Mouse (Mus musculus) lung, postnatal 4 days (tissue): ENCODE measurements around the gene Tbck.

Experiments used
- DNase-seq, 2 experiments: peaks; one replicate each; pipeline ENCODE4 v3.0.0; 2021

The Tbck gene

GRCm38 (mm10) chr3:132835118-132835794 lies 151.3 kb downstream of the Tbck start:
- DNase-seq: no peak

GRCm38 (mm10) chr3:132837134-132837533 lies 153.2 kb downstream of the Tbck start:
- DNase-seq: no peak

GRCm38 (mm10) chr3:132838656-132839417 lies 154.9 kb downstream of the Tbck start:
- no peak for DNase-seq

DNA sequence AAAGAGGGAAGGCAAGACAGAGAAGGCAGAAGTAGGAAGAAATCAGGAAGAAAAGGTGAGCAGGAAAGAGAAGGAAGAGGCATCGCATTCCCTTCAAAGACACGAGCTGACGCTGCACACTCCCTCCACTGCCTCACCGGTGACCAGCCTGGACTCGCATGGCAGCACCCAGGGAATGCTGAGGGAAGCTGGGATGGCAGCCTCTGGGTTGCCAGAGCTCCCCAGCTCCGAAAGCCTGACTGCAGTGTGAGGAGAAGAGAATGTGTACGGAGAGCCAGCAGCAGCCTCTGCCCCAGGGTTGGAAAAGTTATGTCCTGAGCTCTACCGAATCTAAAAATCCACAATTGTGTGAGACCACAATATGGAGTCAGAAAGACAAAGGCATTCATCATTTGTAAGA lies 155.6 kb downstream of the Tbck start:
- DNase-seq: no peak

DNA sequence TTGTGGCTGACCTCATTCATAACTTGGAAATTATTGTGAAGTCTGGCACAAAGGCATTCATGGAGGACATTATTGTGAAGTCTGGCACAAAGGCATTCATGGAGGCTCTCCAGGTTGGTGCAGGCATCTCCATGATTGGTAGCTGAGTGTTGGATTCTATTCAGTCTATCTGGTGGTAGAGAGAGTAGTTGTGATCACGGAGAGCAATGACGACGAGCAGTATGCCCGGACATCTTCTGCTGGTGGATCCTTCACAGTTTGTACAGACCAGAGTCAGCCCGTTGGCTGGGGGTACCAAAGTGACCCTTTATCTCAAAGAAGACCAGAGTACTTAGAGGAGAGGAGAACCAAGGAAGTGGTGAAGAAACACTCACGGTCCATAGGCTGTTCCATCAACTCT lies 158.7 kb downstream of the Tbck start:
- DNase-seq: no peak

DNA sequence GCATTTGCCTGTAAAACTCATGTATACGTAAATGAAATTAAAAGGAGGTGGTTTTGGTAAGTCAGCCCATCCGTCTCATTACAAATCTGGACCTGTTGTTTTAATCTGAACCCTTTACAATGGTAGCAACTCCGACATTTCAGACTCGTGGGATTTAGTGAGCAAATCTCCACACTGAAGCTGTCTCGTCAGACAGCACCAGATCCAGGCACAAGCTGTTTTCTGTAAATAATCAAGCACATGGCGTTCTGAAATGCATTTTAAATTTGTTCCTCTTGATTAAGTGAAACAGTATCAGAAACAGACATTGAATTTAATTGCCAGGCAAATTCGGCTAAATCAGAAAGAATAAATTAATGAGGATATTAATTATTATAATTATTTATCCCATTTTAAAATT lies 165.7 kb downstream of the Tbck start:
- DNase-seq: no peak

DNA sequence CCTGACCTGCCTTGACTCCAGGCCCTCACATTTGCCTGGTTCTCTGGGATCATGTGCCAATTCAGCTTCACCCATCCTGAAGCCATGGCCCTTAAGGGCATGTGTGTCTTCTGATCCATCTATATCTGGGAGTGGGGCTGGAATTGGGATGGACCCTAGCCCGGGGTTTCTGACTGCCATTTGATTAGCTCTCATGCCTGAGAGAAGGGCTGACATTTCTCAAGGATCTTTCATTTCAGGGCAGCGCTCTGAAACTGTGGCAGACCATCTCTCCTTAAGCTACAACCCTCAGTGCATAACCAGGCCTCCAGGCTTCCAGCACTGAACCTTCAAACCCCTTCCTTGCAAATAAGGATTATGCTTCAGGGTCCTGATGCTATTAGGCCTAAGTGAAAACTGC lies 166.5 kb downstream of the Tbck start:
- no peak for DNase-seq

DNA sequence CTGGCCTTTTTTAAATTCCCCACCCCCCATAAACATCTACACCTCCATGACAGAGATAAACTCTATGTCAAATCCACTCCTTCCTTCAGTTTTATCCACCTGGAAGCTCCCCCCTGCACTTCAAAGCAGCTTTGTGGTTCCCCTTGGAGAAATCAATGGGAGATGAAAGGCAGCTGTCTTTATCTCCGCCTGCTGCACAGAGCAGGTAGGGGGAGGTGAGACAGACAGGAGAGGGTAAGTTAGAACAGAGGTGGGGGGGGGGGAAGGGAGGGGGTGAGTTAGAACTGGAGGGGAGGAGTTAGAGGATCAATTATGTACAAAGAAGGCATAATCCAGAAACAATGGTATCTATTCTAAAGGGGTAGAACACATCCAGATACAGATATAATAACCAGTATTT lies 167.5 kb downstream of the Tbck start:
- DNase-seq: no peak

DNA sequence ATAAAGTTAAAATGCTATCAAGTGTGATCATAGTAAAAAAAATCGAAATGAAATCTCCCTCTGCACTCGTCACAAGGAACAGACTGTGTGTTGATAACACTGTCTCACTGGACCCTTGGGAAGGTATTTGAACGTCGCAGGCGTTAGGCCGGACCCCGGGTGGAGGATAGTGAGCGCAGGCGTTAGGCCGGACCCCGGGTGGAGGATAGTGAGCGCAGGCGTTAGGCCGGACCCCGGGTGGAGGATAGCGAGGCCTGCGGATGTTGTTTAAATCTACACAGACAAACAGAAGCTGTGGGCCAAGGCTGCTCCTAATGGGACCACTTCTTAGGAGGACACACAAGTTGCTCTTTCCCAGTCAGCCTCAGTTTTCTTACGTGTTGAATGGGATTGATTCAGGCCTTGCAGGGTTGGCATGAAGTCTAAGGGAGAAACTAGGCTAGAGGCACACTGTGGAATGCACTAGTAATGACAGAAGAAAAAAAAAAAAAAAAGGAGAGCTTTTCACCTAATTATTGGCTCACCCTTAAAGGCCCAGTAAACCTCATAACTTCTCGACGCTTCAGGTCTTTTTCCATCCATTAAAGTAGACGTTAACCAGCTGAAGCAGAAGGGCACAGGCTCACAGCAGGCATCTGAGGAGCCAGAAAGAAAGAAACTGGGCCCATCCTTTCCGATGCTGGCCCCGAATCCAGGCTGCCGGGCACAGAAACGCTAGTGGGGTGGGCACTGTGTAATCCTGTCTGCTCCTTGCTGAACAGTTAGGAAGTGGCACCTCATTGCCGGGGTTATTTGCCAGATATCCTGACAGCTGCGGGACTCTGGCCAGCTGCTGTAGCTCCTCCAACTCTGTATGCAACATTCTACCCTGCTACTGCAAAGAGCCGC lies 168.1 kb downstream of the Tbck start:
- DNase-seq: peak; percentile 73 to 92

DNA sequence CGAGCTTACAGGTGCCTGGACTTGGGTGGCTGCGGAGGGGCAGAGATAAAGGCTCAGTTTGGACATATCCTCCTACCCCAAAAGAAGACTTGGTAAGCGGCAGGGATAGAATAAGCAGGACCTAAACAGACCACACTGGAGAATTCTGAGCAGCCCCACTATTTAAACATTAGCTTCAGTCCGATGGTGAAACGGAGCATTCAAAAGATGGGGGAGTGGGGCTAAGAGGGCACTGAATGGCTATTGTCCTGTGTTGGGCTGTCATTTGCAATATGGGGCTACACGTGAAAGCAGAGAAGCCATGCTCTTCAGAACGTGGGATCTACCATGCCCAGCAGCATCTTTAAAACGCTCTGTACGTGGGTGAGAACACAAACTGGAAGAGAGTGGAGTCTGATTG lies 170.3 kb downstream of the Tbck start:
- DNase-seq: no peak

GRCm38 (mm10) chr3:132855458-132856212 lies 171.7 kb downstream of the Tbck start:
- no peak for DNase-seq

DNA sequence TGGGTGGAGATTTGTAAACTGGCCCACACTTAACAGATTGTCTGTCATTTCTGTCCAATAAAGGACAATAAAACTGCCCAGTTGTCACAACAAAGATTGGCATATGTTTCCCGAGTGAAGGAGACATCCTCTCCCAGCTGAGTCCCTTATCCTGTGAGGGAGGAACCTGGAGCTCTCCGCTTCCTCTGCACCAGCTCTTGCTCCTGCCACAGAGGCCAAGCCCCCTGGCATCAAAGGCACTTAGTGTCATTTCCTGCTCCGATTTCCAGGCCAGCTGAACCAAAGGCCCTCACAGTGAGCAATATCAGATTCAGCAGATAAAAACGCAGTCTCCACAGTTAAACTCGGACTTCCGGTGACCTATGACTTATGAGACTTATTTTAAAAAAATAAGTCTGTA lies 172.7 kb downstream of the Tbck start:
- DNase-seq: peak; percentile 27 to 68

DNA sequence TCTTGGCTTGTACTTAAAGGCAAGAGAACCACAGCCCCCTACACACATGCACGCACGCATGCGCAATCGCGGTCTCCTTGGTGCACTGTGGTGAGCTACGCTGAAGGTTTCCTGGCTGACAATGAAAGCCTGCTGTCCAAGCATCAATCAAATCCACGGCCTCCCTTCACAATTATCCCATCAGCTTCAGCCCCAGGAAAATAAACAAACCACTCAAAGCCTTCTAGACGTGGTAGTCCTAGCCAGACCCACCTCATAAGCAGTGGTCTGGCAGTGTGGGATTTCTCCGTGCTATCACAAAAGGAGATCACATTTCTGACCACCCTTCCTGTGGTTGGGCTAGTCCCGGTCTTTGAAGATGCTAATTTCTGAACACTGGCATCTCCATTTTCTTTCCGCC lies 174.9 kb downstream of the Tbck start:
- peak; percentile 55 to 73 for DNase-seq

GRCm38 (mm10) chr3:132859573-132859972 lies 175.6 kb downstream of the Tbck start:
- no peak for DNase-seq

DNA sequence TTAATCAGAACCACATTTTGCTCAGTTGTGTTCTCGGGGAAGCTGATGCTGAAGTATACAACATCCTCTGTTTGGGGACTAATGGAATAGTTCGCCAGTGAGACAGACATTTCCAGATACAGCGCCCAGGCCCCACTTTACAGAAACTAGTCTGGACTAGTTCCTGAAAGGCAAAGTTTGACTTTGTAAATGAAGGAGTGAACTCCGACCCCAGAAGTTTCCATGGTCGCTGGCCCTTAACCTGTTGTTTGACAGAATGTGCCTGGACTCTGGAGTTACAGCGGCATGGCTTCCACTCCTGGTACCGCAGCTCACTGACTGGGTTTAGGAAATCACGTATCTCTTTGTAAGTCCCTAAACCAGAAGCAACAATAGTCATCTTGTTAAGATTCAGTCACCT lies 176.9 kb downstream of the Tbck start:
- no peak for DNase-seq

DNA sequence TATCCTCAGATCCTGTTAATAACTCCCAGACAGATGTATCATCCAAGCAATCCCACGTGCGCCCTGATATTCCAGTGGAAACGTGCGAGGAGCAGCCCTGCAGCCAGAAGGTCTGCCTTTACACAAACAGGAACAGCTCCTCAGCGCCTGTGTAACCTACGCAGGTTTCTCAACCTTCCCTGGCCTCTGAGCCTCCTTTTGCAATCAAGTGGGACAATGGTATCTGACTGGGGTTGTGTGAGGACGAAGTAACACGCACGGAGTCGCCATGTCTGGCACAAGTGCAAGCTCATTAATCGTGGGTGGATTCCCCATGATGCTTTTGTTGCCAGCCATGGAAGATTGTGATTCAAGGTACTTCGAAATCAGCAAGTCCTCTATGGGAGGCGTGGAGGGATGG lies 179.9 kb downstream of the Tbck start:
- no peak for DNase-seq

- DNase-seq: no peak
Measured at GRCm38 (mm10) chr3:132864329-132864919, 180.5 kb downstream of the Tbck start.

DNA sequence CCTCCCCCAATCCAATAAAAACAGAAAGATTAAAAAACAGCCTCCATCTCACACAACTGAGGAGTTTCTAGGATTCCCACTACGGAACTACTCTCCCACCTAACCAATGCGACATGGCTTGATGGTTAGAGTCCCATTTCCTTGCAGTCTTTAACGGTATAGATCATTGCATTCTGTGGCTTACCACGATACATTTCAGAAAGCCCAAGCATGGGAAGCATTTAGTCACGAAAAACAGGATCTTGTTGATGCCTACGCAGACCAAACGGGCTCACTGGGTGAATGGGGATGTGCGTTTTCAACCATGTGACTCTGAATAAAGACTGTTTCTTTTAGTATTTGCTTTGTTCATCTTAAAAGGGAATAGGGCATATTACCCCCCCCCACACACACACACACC lies 181.0 kb downstream of the Tbck start:
- DNase-seq: no peak

GRCm38 (mm10) chr3:132865596-132865995 lies 181.7 kb downstream of the Tbck start:
- DNase-seq: no peak

GRCm38 (mm10) chr3:132866984-132867383 lies 183.0 kb downstream of the Tbck start:
- DNase-seq: no peak

- peak; percentile 64 to 71 for DNase-seq
Measured at GRCm38 (mm10) chr3:132868838-132869237, 184.9 kb downstream of the Tbck start.

DNA sequence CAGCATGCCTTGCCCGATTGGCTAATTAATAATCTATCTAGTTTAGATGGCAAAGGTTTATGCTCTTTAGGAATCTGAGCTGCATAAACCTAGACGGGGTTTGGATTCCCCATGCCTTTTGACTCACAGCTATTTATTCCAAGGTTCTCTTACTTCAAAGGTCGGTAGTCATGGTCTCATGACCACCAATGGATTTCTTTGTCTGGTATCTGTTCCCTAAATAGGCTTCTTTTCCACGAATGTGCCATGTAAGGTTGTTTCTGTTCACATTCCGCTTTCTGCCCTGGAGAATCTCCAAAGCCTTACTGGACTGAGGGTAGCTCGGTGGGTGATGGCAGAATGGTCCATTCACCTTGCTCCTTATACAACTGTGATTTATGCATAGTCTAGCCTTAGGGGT lies 186.1 kb downstream of the Tbck start:
- no peak for DNase-seq
